ENCODE assay signal across 15 mouse cellular contexts in genomic region chr4:45824761-45825556, GRCm38 (mm10). TPM values are rescaled to one million over a fixed set of nuclear protein-coding genes. Genes with fewer than 3 reads are reported as not detected.
A peak's percentile ranks its signal among the peaks of the same experiment; 100 is the strongest.
DNase-seq lines count a peak whose midpoint lies in the region; ATAC-seq lines count a peak whose summit lies in the region.
"Had no signal": no experiment of that assay in that cellular context is flagged by ENCODE, and none has a peak within 500 bp of the region (broad histone marks: within the 10 kb centered on the region; RNA-seq: fewer than 3 reads in every experiment).

No protein-coding gene starts in this region.

- no peak for ATAC-seq in hindbrain, embryonic 13.5 days (ENCODE audit: low FRiP score)
- no peak for ATAC-seq in midbrain, embryonic 14.5 days (ENCODE audit: low FRiP score, low TSS enrichment)

- H3K4me3 ChIP-seq in embryonic facial prominence, embryonic 10.5 days, result peak overlapping the region; percentile 58
- peak overlapping the region; percentile 65 for H3K4me3 ChIP-seq in forebrain, embryonic 10.5 days
- peak overlapping the region; percentile 59 for H3K4me3 ChIP-seq in hindbrain, embryonic 13.5 days
- H3K4me3 ChIP-seq in midbrain, embryonic 14.5 days (replicated peaks; ENCODE audit: low read depth, low read length), result peak overlapping the region; percentile 65
- H3K4me3 ChIP-seq: erythroblast, embryonic 14.5 days; left cerebral cortex, adult 2 months had no signal

- no peaks in the 10 kb centered on the region for H3K9me3 ChIP-seq in embryonic facial prominence, embryonic 10.5 days
- H3K9me3 ChIP-seq in forebrain, embryonic 10.5 days, result no peaks in the 10 kb centered on the region
- no peaks in the 10 kb centered on the region for H3K9me3 ChIP-seq in hindbrain, embryonic 13.5 days
- no peaks in the 10 kb centered on the region for H3K9me3 ChIP-seq in midbrain, embryonic 14.5 days (ENCODE audit: control insufficient read depth, low read length)

- H3K4me2 ChIP-seq in hindbrain, embryonic 13.5 days, result peak overlapping the region; percentile 63
- H3K4me2 ChIP-seq in midbrain, embryonic 14.5 days (ENCODE audit: low read length), result peak overlapping the region; percentile 71

- H3K27me3 ChIP-seq in embryonic facial prominence, embryonic 10.5 days (replicated peaks; ENCODE audit: low read depth, poor library complexity, severe bottlenecking), result peaks cover 85% of the 10 kb centered on the region
- H3K27me3 ChIP-seq in forebrain, embryonic 10.5 days (ENCODE audit: poor library complexity, severe bottlenecking), result peaks cover 82% of the 10 kb centered on the region
- H3K27me3 ChIP-seq in hindbrain, embryonic 13.5 days, result peaks cover 33% of the 10 kb centered on the region
- H3K27me3 ChIP-seq in midbrain, embryonic 14.5 days (ENCODE audit: control insufficient read depth, insufficient read depth, low read length), result peaks cover 17% of the 10 kb centered on the region; the same call in 1 of the 2 replicates

- WGBS in embryonic facial prominence, embryonic 10.5 days, result 30% methylated on average over 14 of the region's 14 CpGs
- WGBS in forebrain, embryonic 10.5 days, result 35% methylated on average over 14 of the region's 14 CpGs
- 25% methylated on average over 14 of the region's 14 CpGs for WGBS in hindbrain, embryonic 13.5 days
- WGBS in midbrain, embryonic 14.5 days, result 24% methylated on average over 14 of the region's 14 CpGs

- H3K27ac ChIP-seq in embryonic facial prominence, embryonic 10.5 days (replicated peaks), result peak overlapping the region; percentile 20; the same call in 1 of the 2 replicates
- peak overlapping the region; percentile 90 for H3K27ac ChIP-seq in forebrain, embryonic 10.5 days
- peak overlapping the region; percentile 97 for H3K27ac ChIP-seq in hindbrain, embryonic 13.5 days
- H3K27ac ChIP-seq in midbrain, embryonic 14.5 days (replicated peaks; ENCODE audit: low read depth, low read length), result peak overlapping the region; percentile 92
- H3K27ac ChIP-seq: left cerebral cortex, adult 2 months had no signal

- peaks cover 61% of the 10 kb centered on the region for H3K4me1 ChIP-seq in embryonic facial prominence, embryonic 10.5 days
- H3K4me1 ChIP-seq in forebrain, embryonic 10.5 days, result peaks cover 92% of the 10 kb centered on the region
- H3K4me1 ChIP-seq in hindbrain, embryonic 13.5 days (replicated peaks), result peaks cover 85% of the 10 kb centered on the region
- H3K4me1 ChIP-seq in midbrain, embryonic 14.5 days (ENCODE audit: control insufficient read depth, insufficient read depth, low read length), result peaks cover 51% of the 10 kb centered on the region

- H3K36me3 ChIP-seq in embryonic facial prominence, embryonic 10.5 days (replicated peaks), result no peaks in the 10 kb centered on the region
- H3K36me3 ChIP-seq in forebrain, embryonic 10.5 days (replicated peaks), result peaks cover 16% of the 10 kb centered on the region
- H3K36me3 ChIP-seq in hindbrain, embryonic 13.5 days, result 0 out of 2 replicates have a peak, but pooled peaks cover 3% of the 10 kb centered on the region
- peaks cover 6% of the 10 kb centered on the region; the same call in 1 of the 2 replicates for H3K36me3 ChIP-seq in midbrain, embryonic 14.5 days (ENCODE audit: control insufficient read depth, insufficient read depth, low read length)

- peak; percentile 23 for DNase-seq in embryonic facial prominence, embryonic 10.5 days (ENCODE audit: low spot score)
- DNase-seq in forebrain, embryonic 10.5 days (ENCODE audit: extremely low spot score, low spot score), result no peak
- DNase-seq in midbrain, embryonic 14.5 days, result peak; percentile 31
- no peak for DNase-seq in frontal cortex, postnatal 25 days (ENCODE audit: low spot score in 2 of 2)
- DNase-seq in thymus, postnatal 4 days, result no peak
- no peak for DNase-seq in right cerebral cortex, postnatal 4 days
- DNase-seq: heart, postnatal 14 days; kidney, adult 18-20 months; kidney, postnatal 4 days had no signal

- H3K9ac ChIP-seq in hindbrain, embryonic 13.5 days, result peak overlapping the region; percentile 87
- peak overlapping the region; percentile 84 for H3K9ac ChIP-seq in midbrain, embryonic 14.5 days (replicated peaks; ENCODE audit: low read length)

RNA-seq across cellular contexts. Expression of gene Igfbpl1, which starts 1.8 kb away (rescaled TPM):
- 3.9 and 5.4 TPM in 2 replicates for polyA plus RNA-seq in embryonic facial prominence, embryonic 10.5 days (2016; fragmentation: Nextera tagmentation; extraction: Ambion mirVana)
- 16.7 and 18.7 TPM in 2 replicates for polyA plus RNA-seq in forebrain, embryonic 10.5 days (2016; fragmentation: Nextera tagmentation; extraction: Ambion mirVana)
- 50.5 and 67.0 TPM in 2 replicates for polyA plus RNA-seq in hindbrain, embryonic 13.5 days (2015; fragmentation: Nextera tagmentation; extraction: Ambion mirVana)
- polyA plus RNA-seq in midbrain, embryonic 14.5 days (2014; fragmentation: Nextera tagmentation; extraction: Ambion mirVana), result 112 and 143 TPM in 2 replicates
- polyA plus RNA-seq: erythroblast, embryonic 14.5 days; liver, adult 2 months; lung, embryonic 16.5 days; spleen, adult 2 months had no signal

RNA-seq across cellular contexts. Expression of gene Stra6l, which starts 23.5 kb away (rescaled TPM):
- 0.09 and 0.21 TPM in 2 replicates for polyA plus RNA-seq in embryonic facial prominence, embryonic 10.5 days (2016; fragmentation: Nextera tagmentation; extraction: Ambion mirVana)
- 0.07 and 0.16 TPM in 2 replicates for polyA plus RNA-seq in forebrain, embryonic 10.5 days (2016; fragmentation: Nextera tagmentation; extraction: Ambion mirVana)
- 0.82 and 0.92 TPM in 2 replicates for polyA plus RNA-seq in hindbrain, embryonic 13.5 days (2015; fragmentation: Nextera tagmentation; extraction: Ambion mirVana)
- polyA plus RNA-seq in midbrain, embryonic 14.5 days (2014; fragmentation: Nextera tagmentation; extraction: Ambion mirVana), result 1.1 and 1.7 TPM in 2 replicates
- polyA plus RNA-seq: erythroblast, embryonic 14.5 days had no signal

RNA-seq across cellular contexts. Expression of gene Aldh1b1, which starts 26.1 kb away (rescaled TPM):
- 5.0 and 5.2 TPM in 2 replicates for polyA plus RNA-seq in embryonic facial prominence, embryonic 10.5 days (2016; fragmentation: Nextera tagmentation; extraction: Ambion mirVana)
- 3.6 and 4.3 TPM in 2 replicates for polyA plus RNA-seq in forebrain, embryonic 10.5 days (2016; fragmentation: Nextera tagmentation; extraction: Ambion mirVana)
- 17.7 and 18.0 TPM in 2 replicates for polyA plus RNA-seq in hindbrain, embryonic 13.5 days (2015; fragmentation: Nextera tagmentation; extraction: Ambion mirVana)
- polyA plus RNA-seq in midbrain, embryonic 14.5 days (2014; fragmentation: Nextera tagmentation; extraction: Ambion mirVana), result 14.7 and 15.2 TPM in 2 replicates

Comparison
In these comparisons a context has a peak if more than half of its experiments do, and no peak if none do; other contexts are left out.
1. DNase-seq: peak in embryonic facial prominence, embryonic 10.5 days (single experiment) and midbrain, embryonic 14.5 days (single experiment); none in forebrain, embryonic 10.5 days (single experiment), frontal cortex, postnatal 25 days (0 of 2), thymus, postnatal 4 days (single experiment) and right cerebral cortex, postnatal 4 days (single experiment).
2. H3K27ac ChIP-seq: peak in every context shown above with its lines; median percentile 97 in hindbrain, embryonic 13.5 days; 92 in midbrain, embryonic 14.5 days; 90 in forebrain, embryonic 10.5 days; 20 in embryonic facial prominence, embryonic 10.5 days.
3. Peak in every context shown above with its lines, with median percentiles within 50 percentile points of each other: H3K4me3 ChIP-seq.